Mouse (Mus musculus) liver, postnatal 0 days (tissue): ENCODE results near the gene Ephb1. TPM values are rescaled to one million over a fixed set of nuclear protein-coding genes. Genes with fewer than 3 reads are reported as not detected.

Experiments
- ATAC-seq: fragments of 200-750 bp; cut with Nextera tagmentation; 2 replicates; pipeline ENCODE4 v1.8.0; 2017; ENCODE audit warnings: mild to moderate bottlenecking, moderate library complexity
- DNase-seq: peaks from one replicate; pipeline ENCODE4 v3.0.0-alpha.2; 2016
- H3K27ac ChIP-seq: fragments of 300-500 bp; sonication (generic); 2 replicates; pipeline ENCODE4 v1.5.1; 2014; ENCODE audit warnings: antibody characterized with exemption, moderate library complexity, mild to moderate bottlenecking, low read depth
- H3K27me3 ChIP-seq: fragments of 300-500 bp; sonication (generic); 2 replicates; pipeline ENCODE4 v1.6.1; 2014; ENCODE audit warnings: low read length, control low read depth, mixed read lengths; ENCODE audit not compliant: insufficient read depth
- H3K36me3 ChIP-seq: fragments of 300-500 bp; sonication (generic); replicated peaks from 2 replicates; pipeline ENCODE4 v1.6.1; 2014; ENCODE audit warnings: mild to moderate bottlenecking, control low read depth, low read length, moderate library complexity, mixed read lengths; ENCODE audit not compliant: insufficient read depth
- H3K4me1 ChIP-seq: fragments of 300-500 bp; sonication (generic); 2 replicates; pipeline ENCODE4 v1.6.1; 2014; ENCODE audit warnings: antibody characterized with exemption, mild to moderate bottlenecking, control low read depth; ENCODE audit not compliant: insufficient read depth
- H3K4me2 ChIP-seq: fragments of 300-500 bp; sonication (generic); 2 replicates; pipeline ENCODE4 v1.6.1; 2014; ENCODE audit warnings: low read depth, mild to moderate bottlenecking, low read length, moderate library complexity, mixed read lengths
- H3K4me3 ChIP-seq: fragments of 300-500 bp; sonication (generic); 2 replicates; pipeline ENCODE4 v1.5.1; 2014; ENCODE audit warnings: low read depth, low read length
- H3K9ac ChIP-seq: fragments of 300-500 bp; sonication (generic); replicated peaks from 2 replicates; pipeline ENCODE4 v1.6.1; 2014; ENCODE audit warnings: mild to moderate bottlenecking, moderate library complexity
- H3K9me3 ChIP-seq: fragments of 300-500 bp; sonication (generic); 2 replicates; pipeline ENCODE4 v1.6.1; 2016; ENCODE audit warnings: mild to moderate bottlenecking, control low read depth, low read length, mixed read lengths
- CTCF ChIP-seq: sonication (generic); IDR thresholded peaks from 2 replicates; pipeline ENCODE4 v1.5.1; 2016; ENCODE audit warnings: antibody characterized with exemption, low read depth
- EP300 ChIP-seq: IDR thresholded peaks from 2 replicates; pipeline ENCODE4 v1.6.1; 2016; ENCODE audit warnings: antibody characterized with exemption, low read depth, mild to moderate bottlenecking
- WGBS: fragments of 180-500 bp; shearing (Covaris S2); extraction: QIAGEN DNeasy Blood & Tissue Kit; methylation state at CpG from one replicate; pipeline ENCODE4 v1.1.7; 2014; ENCODE audit not compliant: insufficient replicate concordance; 5-methylcytosine and 5-hydroxymethylcytosine counted together
- polyA plus RNA-seq: library from polyadenylated mRNA; unstranded; fragments of >200 nt; fragmentation: Nextera tagmentation; extraction: Ambion mirVana; gene quantifications from 2 replicates; pipeline ENCODE4 v1.2.1, GENCODE M21; 2015

The Ephb1 gene
- polyA plus RNA-seq, 1 experiment from 2014 or later, result 0.28 TPM

DNA sequence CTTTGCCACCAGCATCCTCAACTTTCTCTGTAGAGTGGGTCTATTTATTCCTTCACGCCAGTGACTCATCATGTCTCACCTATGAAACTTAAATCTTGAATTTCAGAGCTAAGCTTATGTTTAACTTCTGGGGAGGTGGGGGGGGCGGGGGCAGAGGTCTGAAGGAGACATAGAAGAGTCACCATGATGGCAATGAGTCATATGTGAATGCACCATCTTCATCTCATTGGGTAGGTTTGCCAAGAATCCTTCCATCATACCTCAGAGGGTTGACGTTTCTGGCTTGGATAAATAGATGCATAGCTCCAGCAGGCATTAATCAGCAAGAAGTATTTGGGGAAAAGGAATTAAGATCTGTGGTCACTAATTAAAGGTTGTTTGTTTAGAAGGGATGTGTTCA lies 63.3 kb downstream of the Ephb1 start:
- Histone ChIP-seq H3K27ac (no peak overlapping the region), H3K9ac (no peak overlapping the region), H3K27me3 (no peaks in the 10 kb centered on the region), H3K9me3 (no peaks in the 10 kb centered on the region), H3K4me3 (no peak overlapping the region), H3K4me1 (no peaks in the 10 kb centered on the region), H3K36me3 (no peaks in the 10 kb centered on the region), H3K4me2 (no peak overlapping the region)
- TF ChIP-seq EP300 (no peak), CTCF (no peak)
- 58% methylated on average over 3 of the region's 3 CpGs for WGBS
- no peak for DNase-seq
- no peak for ATAC-seq

- H3K9me3 ChIP-seq, result 0 out of 2 replicates have a peak, but pooled peaks cover 2% of the 10 kb centered on the region
- no peaks in the 10 kb centered on the region for H3K36me3 ChIP-seq
- H3K4me1 ChIP-seq, result no peaks in the 10 kb centered on the region
- DNase-seq, result no peak
- no peak overlapping the region for H3K4me2 ChIP-seq
- H3K9ac ChIP-seq, result no peak overlapping the region
- no peak for ATAC-seq
- H3K4me3 ChIP-seq, result no peak overlapping the region
- no peak overlapping the region for H3K27ac ChIP-seq
- TF ChIP-seq EP300 (no peak), CTCF (no peak)
- no peaks in the 10 kb centered on the region for H3K27me3 ChIP-seq
- WGBS, result 81% methylated on average over 3 of the region's 3 CpGs
Observed at GRCm38 (mm10) chr9:102288356-102288755, 66.1 kb downstream of the Ephb1 start.

DNA sequence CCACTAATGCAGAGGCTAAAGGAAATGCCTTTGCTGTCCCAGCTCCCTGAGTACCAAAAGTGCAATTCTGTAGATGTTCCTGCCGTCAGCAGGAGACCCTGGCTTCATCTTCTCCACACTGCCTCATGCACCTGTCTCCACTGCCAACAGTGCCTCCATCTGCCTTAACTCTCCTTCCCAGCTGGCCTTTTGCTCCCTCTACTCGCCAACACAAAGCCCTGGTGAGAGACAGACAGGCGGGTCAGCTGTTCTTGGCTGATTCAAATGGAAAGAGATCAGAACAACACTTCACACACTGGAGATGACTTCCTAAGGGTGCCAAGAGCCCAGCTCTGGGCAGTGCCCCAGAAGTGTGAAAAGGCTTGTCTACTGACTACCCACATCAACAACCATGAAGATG lies 78.6 kb downstream of the Ephb1 start:
- H3K27ac ChIP-seq, result no peak overlapping the region
- no peak overlapping the region for H3K9ac ChIP-seq
- ATAC-seq (no peak), DNase-seq (no peak)
- no peaks in the 10 kb centered on the region for H3K4me1 ChIP-seq
- H3K36me3 ChIP-seq, result no peaks in the 10 kb centered on the region
- 67% methylated on average over 3 of the region's 3 CpGs for WGBS
- no peak overlapping the region for H3K4me2 ChIP-seq
- H3K9me3 ChIP-seq, result no peaks in the 10 kb centered on the region
- no peak overlapping the region for H3K4me3 ChIP-seq
- H3K27me3 ChIP-seq, result no peaks in the 10 kb centered on the region
- TF ChIP-seq CTCF (no peak), EP300 (no peak)

DNA sequence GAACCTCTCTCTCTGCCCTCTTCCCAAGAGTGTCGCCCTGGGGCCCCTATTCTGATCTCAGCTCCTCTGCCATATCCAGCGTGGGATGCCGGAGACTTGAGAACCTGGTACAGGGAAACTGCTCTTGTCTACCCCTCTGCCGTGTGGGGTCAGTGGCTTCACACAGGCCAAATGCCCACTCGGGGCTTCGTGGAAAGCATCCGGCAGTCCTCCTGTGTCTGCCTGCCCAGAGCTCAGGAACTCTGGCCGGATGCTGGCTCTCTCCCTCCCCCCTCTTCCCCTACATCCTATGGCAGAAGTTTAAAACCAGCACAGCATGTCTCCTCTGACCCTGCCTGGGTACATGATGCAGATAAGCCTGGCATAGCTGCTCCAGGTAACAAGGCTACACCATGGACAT lies 80.5 kb downstream of the Ephb1 start:
- WGBS, result 53% methylated on average over 8 of the region's 8 CpGs
- ATAC-seq, result no peak
- DNase-seq, result no peak
- Histone ChIP-seq H3K9me3 (no peaks in the 10 kb centered on the region), H3K4me2 (no peak overlapping the region), H3K9ac (no peak overlapping the region), H3K27me3 (no peaks in the 10 kb centered on the region), H3K4me3 (no peak overlapping the region), H3K36me3 (no peaks in the 10 kb centered on the region), H3K4me1 (no peaks in the 10 kb centered on the region), H3K27ac (no peak overlapping the region)
- TF ChIP-seq EP300, result no peak
- no peak for TF ChIP-seq CTCF

DNA sequence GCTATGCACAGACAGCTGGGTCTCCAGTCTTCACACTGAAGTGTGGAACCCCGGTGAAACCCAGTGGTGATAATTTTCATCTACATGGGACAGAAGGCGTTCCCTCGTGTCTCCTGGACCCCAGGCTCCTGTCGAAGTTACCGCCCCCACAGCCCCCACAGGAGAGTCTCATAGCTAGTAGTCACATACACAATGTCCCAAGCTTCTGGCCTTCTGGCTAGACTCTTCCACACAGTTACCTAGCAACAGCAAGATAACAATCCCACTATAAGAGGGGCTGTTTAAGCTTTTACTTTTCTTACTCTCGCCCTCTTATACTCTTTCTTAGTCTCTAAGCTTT lies 81.1 kb downstream of the Ephb1 start:
- no peak for TF ChIP-seq EP300
- TF ChIP-seq CTCF, result no peak
- H3K4me2 ChIP-seq, result no peak overlapping the region
- no peaks in the 10 kb centered on the region for H3K36me3 ChIP-seq
- DNase-seq (no peak), ATAC-seq (no peak)
- H3K9ac ChIP-seq, result no peak overlapping the region
- H3K4me3 ChIP-seq, result no peak overlapping the region
- no peaks in the 10 kb centered on the region for H3K9me3 ChIP-seq
- 0 out of 2 replicates have a peak, but pooled peaks cover 4% of the 10 kb centered on the region for H3K27me3 ChIP-seq
- H3K4me1 ChIP-seq, result no peaks in the 10 kb centered on the region
- WGBS, result 69% methylated on average over 6 of the region's 6 CpGs
- H3K27ac ChIP-seq, result no peak overlapping the region

DNA sequence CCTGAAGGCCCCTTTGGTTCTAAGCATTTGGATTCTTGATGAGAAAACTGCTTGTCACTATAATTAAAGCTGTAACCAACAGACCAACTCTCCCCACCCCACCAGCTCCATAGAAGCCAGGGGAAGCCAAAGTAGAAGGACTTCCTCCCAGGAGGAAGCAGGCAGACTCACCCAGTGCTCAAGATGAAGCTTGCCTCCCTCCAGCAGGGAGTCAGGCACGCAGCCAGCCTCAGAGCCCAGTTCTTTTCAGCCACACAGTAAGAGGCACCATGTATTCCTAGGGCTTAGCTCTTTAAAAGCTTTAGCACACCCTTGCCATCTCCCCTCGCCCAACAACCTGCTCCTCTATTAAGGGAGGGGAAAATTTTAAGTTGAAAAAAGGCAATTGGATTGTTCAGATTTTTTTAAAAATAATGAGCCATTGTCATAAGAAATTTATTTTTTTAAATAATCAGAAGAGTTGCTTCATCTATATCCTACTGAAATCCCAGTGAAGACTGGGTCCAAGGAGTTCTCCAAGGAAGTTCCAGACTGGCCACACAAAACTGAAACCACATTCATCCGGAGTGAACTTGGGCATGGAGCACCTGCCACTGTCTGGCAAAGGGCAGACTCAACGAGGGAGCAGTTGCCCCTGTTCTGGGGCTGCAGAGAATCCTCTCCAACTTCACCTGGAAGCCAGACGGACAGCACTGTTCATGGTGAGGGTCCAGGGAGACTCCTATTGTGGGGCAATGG lies 81.6 kb downstream of the Ephb1 start:
- ATAC-seq (no peak), DNase-seq (no peak)
- Histone ChIP-seq H3K4me1 (no peaks in the 10 kb centered on the region), H3K4me3 (no peak overlapping the region), H3K4me2 (no peak overlapping the region), H3K9ac (no peak overlapping the region), H3K27me3 (peaks cover 9% of the 10 kb centered on the region; the same call in 1 of the 2 replicates), H3K9me3 (no peaks in the 10 kb centered on the region), H3K27ac (no peak overlapping the region), H3K36me3 (no peaks in the 10 kb centered on the region)
- TF ChIP-seq CTCF, result no peak
- TF ChIP-seq EP300, result no peak
- WGBS, result 57% methylated on average over 5 of the region's 5 CpGs

DNA sequence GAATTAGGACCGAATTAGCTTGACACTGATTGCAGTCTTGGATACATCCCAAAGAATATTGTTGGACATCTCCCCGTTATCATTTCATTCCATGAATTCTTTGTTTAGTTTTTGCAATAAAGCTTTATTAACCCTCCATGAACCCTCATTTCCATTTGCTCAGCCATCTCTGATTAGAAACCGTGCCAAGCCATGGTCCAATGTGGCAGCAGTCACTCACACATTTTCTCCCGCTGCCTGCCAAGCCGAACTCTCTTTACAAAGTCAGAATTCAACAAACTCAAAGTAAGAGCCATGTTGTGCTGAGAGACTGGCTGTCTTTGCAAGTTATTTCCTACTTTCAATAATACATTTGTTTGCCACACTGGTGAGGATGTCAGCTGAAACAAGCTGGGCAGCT lies 84.0 kb downstream of the Ephb1 start:
- 70% methylated on average over 5 of the region's 5 CpGs for WGBS
- no peak for TF ChIP-seq CTCF
- no peak for TF ChIP-seq EP300
- Histone ChIP-seq H3K4me2 (no peak overlapping the region), H3K9ac (no peak overlapping the region), H3K9me3 (no peaks in the 10 kb centered on the region), H3K27ac (no peak overlapping the region), H3K4me3 (no peak overlapping the region), H3K27me3 (peaks cover 17% of the 10 kb centered on the region), H3K4me1 (no peaks in the 10 kb centered on the region), H3K36me3 (no peaks in the 10 kb centered on the region)
- DNase-seq, result no peak
- ATAC-seq, result no peak
